Mouse (Mus musculus) urinary bladder, postnatal 0 days (tissue): ENCODE results near the gene Zfp709. TPM values are rescaled to one million over a fixed set of nuclear protein-coding genes. Genes with fewer than 3 reads are reported as not detected.

ENCODE experiments used
- polyA plus RNA-seq: library from polyadenylated mRNA; unstranded; fragments of >200 nt; fragmentation: Nextera tagmentation; extraction: Ambion mirVana; gene quantifications from 2 replicates; pipeline ENCODE4 v1.2.1, GENCODE M21; 2015

Gene Zfp709
- 3.9 and 4.0 TPM in 2 replicates for polyA plus RNA-seq

GRCm38 (mm10) chr8:71881618-71882274, at the start of gene Zfp709:
Gene Zfp709 (plus strand): TSS chr8:71882019.

GRCm38 (mm10) chr8:71908309-71909261, 26.8 kb downstream of the Zfp709 start, which contains the start of the genes Zfp882 and Zfp617:
Gene Zfp882 (plus strand): TSS chr8:71908608.
Gene Zfp617 (plus strand): TSS chr8:71908635.

Other genes starting within 250 kb of the Zfp709 start
- gene Unc13a, start 210.3 kb upstream of the Zfp709 start, polyA plus RNA-seq = 0.49 and 0.68 TPM in 2 replicates
- gene Jak3, start 205.7 kb upstream of the Zfp709 start, polyA plus RNA-seq = 5.7 and 6.5 TPM in 2 replicates
- 2.5 TPM in 2 replicates for gene Insl3, start 192.8 kb upstream of the Zfp709 start, polyA plus RNA-seq
- gene B3gnt3, start 180.2 kb upstream of the Zfp709 start, polyA plus RNA-seq = 4.4 TPM in 2 replicates
- gene Fcho1, start 156.3 kb upstream of the Zfp709 start, polyA plus RNA-seq = 0.59 and 1.7 TPM in 2 replicates
- 1.2 and 1.8 TPM in 2 replicates for gene Zfp882, start 26.6 kb downstream of the Zfp709 start, polyA plus RNA-seq
- 10.9 and 12.6 TPM in 2 replicates for gene Zfp617, start 26.6 kb downstream of the Zfp709 start, polyA plus RNA-seq
- 9.5 and 9.8 TPM in 2 replicates for gene Zfp961, start 69.0 kb downstream of the Zfp709 start, polyA plus RNA-seq
- gene Cyp4f18, start 127.6 kb downstream of the Zfp709 start, polyA plus RNA-seq = 2.1 and 17.7 TPM in 2 replicates
- not detected in 2 replicates for gene Olfr372, start 159.2 kb downstream of the Zfp709 start, polyA plus RNA-seq
- not detected in 2 replicates for gene Olfr373, start 201.2 kb downstream of the Zfp709 start, polyA plus RNA-seq
- not detected in 2 replicates for gene Olfr374, start 225.0 kb downstream of the Zfp709 start, polyA plus RNA-seq